Mouse (Mus musculus): ENCODE results near the gene Vstm4. TPM values are rescaled to one million over a fixed set of nuclear protein-coding genes. Genes with fewer than 3 reads are reported as not detected.

Gene Vstm4
- total RNA-seq (2021): 1 to 10 TPM; 3.0 to 3.2 TPM
- long read RNA-seq, experiment 1, partial matches to known transcripts: 0 of 5 reads
- long read RNA-seq, experiment 1, other reads (novel, unspliced or antisense): 1 of 5 reads
- long read RNA-seq, experiment 2, partial matches to known transcripts: 0 of 4 reads
- long read RNA-seq, experiment 2, other reads (novel, unspliced or antisense): 1 of 4 reads

- DNase-seq (ENCODE audit: low spot score): peak; percentile 74
Measured at GRCm38 (mm10) chr14:32856681-32857328, at the start of gene Vstm4. TSS of gene Vstm4 (plus strand) at chr14:32856756.

GRCm38 (mm10) chr14:32810111-32810510 lies 46.4 kb upstream of the Vstm4 start:
- no peak for DNase-seq (ENCODE audit: low spot score)

GRCm38 (mm10) chr14:32812429-32812828 lies 44.1 kb upstream of the Vstm4 start:
- no peak for DNase-seq (ENCODE audit: low spot score)

- DNase-seq (ENCODE audit: low spot score): no peak
Measured at GRCm38 (mm10) chr14:32814961-32815360, 41.6 kb upstream of the Vstm4 start.

DNA sequence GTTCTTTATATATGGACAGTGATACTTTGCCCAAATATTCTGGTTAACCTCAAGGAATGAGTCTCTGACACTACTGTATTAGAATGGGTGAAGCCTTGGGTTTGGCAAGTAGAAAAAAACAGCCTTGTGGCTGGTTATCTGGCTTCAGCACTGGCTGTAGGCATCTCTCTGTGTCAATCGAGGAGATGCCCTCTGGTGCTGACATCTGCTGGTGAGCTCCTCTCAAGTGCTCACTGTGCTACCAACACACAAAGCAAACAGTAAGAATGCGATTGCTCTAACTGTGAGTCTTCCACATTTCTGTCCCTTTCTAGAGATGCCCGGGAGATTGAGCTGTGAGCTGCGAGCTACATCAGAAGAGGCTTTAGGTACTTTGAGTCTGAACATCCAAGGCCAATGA lies 40.0 kb upstream of the Vstm4 start:
- DNase-seq (ENCODE audit: low spot score): no peak

DNA sequence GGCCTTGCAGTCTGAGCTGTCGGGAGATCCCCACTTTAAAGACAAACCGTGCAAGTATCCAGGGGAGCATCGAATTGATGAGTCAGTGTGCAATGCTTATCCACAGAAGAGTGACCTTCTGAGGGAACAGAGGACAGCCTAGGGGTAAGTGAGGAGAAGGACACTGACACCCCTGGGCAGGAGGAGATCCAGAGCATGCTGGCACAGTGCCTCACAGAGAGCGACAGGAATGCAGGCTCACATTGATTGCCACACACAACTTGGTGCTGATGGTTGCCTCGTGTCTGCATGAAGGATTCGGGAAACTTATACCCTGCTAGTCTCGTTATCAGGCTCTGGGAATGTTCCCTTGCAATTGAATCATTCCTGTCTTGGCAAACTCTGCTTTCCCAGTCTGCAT lies 39.3 kb upstream of the Vstm4 start:
- DNase-seq (ENCODE audit: low spot score): no peak

GRCm38 (mm10) chr14:32819297-32819696 lies 37.3 kb upstream of the Vstm4 start:
- DNase-seq (ENCODE audit: low spot score): no peak

- no peak for DNase-seq (ENCODE audit: low spot score)
Measured at GRCm38 (mm10) chr14:32822812-32823211, 33.7 kb upstream of the Vstm4 start.

DNA sequence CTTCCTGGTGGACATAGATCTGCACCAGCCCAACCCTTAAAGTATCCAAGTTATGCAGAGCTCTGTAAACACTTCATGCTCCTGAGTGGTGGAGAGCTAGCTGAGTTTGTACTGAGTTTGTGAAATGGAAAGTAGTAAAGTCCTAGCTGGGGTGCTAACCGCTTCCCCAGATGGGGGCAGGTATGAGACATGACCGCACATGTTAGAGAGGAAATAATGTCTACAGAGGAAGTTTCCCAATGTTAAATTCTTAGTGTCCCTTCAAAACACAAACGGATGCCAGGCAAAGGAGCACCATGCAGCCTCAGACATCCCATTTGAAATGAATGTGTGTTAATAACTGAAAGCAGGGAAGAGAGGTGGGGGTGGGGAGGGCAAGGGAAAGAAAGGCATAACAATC lies 32.7 kb upstream of the Vstm4 start:
- DNase-seq (ENCODE audit: low spot score): no peak

DNA sequence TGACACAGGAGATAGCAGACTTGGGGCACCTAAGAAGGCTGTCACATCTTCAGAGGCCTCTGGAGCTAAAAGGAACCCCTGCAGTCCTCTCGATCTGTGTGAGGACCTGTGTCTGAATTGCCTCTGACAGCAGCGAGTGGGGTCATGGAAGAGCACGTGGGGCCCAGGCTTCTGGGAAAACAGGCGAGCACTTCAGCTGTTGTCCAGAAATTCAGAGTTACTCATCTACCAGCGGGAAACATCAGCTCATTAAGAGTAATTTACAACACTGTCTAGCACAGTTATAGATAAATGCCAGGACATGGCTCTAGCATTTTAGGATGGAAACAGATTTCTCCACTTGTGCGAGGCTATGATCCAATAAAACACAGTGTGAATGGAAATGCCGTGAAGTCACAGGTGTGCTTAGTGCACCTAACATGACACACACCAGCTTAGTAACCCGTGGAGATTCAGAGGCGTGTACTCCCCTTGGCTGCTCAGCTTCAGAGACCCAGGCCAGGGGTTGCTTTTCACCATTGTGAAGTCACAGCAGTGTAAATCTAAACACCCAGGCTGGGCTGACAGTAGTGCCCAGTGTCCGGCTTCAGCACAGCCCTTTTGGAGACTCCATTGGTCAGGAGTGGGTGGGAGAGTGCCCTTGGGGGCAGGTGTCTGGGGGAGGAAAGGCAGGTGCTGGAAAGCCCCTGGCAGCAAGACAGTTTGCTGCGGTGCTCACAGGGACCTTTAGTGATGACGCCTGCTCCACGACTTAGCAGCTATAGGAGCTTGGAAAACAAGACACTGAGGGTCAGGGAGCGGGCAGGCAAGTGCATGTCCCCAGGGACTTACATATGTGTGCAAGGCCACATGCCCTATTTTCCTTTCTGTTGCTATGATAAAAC lies 32.0 kb upstream of the Vstm4 start:
- no peak for DNase-seq (ENCODE audit: low spot score)

GRCm38 (mm10) chr14:32825426-32826032 lies 31.0 kb upstream of the Vstm4 start:
- DNase-seq (ENCODE audit: low spot score): peak; percentile 25

GRCm38 (mm10) chr14:32827165-32827564 lies 29.4 kb upstream of the Vstm4 start:
- DNase-seq (ENCODE audit: low spot score): peak; percentile 73

- peak; percentile 60 for DNase-seq (ENCODE audit: low spot score)
Measured at GRCm38 (mm10) chr14:32827994-32828650, 28.4 kb upstream of the Vstm4 start.

- no peak for DNase-seq (ENCODE audit: low spot score)
Measured at GRCm38 (mm10) chr14:32833847-32834246, 22.7 kb upstream of the Vstm4 start, which contains the start of gene Fam170b. TSS of gene Fam170b (plus strand) at chr14:32833962.

GRCm38 (mm10) chr14:32835181-32835580 lies 21.4 kb upstream of the Vstm4 start:
- DNase-seq (ENCODE audit: low spot score): no peak

DNA sequence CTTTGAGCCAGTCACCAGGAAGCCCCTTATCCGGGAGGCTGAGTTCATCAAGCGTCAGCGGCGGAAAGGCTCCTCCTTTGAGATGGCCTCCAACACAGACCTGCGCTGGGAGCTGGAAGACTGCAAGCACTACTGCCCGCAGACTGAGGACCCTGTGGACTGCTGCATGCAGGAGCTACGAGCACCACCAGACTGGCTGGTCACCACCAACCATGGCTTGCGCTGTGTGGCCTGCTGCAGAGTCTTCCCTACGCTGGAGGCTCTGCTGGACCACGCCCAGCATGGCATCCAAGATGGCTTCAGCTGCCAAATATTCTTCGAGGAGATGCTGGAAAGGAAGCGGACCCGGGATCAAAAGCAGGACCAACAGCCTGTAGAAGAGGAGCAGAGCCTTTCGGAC lies 21.0 kb upstream of the Vstm4 start:
- no peak for DNase-seq (ENCODE audit: low spot score)

DNA sequence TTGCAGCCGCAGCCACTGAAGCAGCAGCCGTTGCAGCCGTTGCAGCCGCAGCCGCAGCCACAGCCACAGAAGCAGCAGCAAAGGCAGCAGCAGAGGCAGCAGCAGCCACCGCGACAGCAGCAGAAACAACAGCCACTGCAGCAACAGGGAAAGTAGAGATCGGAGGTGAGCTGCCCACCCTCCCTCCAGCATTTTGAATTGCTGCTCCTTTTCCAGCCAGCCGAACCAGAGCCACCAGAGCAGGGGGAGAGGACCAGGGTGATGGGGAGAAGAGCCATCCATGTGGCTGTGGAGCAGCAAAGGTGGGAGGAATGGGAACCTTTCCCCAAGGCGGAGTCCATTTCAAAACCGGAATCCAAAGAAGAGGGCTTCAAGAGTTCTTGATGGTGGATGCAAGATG lies 20.4 kb upstream of the Vstm4 start:
- DNase-seq (ENCODE audit: low spot score): no peak

DNA sequence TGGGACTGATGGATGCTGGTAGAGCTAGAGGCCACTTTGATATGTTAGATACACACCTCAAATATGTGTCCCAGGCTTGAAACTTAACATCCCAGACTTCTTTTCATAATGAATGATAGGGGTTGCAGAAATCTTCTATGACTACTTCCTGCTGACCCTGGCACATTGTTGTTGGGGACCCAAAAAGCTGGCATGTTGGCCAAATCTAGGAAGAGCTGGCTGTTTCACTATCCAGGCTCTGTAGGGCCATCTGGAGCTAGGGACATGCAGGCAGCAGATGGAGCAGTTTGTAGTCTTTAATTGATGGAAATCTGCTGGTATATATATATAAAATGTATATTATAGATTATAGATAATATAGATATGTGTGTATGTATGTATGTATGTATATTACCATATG lies 14.5 kb upstream of the Vstm4 start:
- no peak for DNase-seq (ENCODE audit: low spot score)

GRCm38 (mm10) chr14:32854059-32854458 lies 2.5 kb upstream of the Vstm4 start:
- DNase-seq (ENCODE audit: low spot score): no peak

GRCm38 (mm10) chr14:32856246-32856645 lies 310 bp upstream of the Vstm4 start:
- DNase-seq (ENCODE audit: low spot score): no peak

- DNase-seq (ENCODE audit: low spot score): no peak
Measured at GRCm38 (mm10) chr14:32858361-32858760, 1.8 kb downstream of the Vstm4 start.
